Mouse (Mus musculus): Measurements from ENCODE around the gene Prkg1. TPM values are rescaled to one million over a fixed set of nuclear protein-coding genes. Genes with fewer than 3 reads are reported as not detected.

The Prkg1 gene
- total and polyA plus RNA-seq, 2 experiments from 2014 or later = 5.1 to 9.9 TPM

DNA sequence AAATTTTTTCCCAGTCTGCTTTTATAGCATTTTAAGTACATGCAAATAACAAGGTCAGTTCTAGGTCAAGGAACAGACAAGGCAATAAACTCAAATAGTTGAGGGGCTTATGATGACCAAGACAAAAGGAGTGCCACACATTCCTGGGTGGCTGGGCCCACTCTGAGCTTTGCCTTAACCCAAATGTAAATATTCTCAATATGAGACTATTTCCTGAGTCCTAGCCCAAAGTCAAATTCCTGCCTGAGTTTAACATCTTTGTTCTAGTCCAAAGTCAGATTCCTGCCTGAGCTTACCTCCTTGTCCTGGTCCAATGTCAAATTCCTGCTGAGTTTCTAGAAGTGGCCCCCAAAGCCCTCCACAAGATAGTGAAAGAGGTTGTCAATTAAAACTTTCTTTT is 1206.8 kb downstream of the Prkg1 start:
- TF ChIP-seq CTCF (IDR thresholded peaks at IDR 0.05) = no peak
- Histone ChIP-seq H3K4me1 (ENCODE audit: insufficient read depth, low read length) (no peaks in the 10 kb centered on the region), H3K4me3 (ENCODE audit: low read depth, low read length) (no peak overlapping the region), H3K27ac (ENCODE audit: low read depth, low read length) (no peak overlapping the region), H3K9ac (replicated peaks; ENCODE audit: low read length, poor library complexity, severe bottlenecking) (no peak overlapping the region), H3K27me3 (ENCODE audit: insufficient read depth, low read length) (no peaks in the 10 kb centered on the region), H3K9me3 (ENCODE audit: low read length) (no peaks in the 10 kb centered on the region), H3K4me2 (ENCODE audit: low read depth, low read length, poor library complexity, severe bottlenecking) (no peak overlapping the region), H3K36me3 (ENCODE audit: insufficient read depth, low read length) (no peaks in the 10 kb centered on the region)
- ATAC-seq (ENCODE audit: low FRiP score) (no peak), DNase-seq (ENCODE audit: low spot score) (no peak)

DNA sequence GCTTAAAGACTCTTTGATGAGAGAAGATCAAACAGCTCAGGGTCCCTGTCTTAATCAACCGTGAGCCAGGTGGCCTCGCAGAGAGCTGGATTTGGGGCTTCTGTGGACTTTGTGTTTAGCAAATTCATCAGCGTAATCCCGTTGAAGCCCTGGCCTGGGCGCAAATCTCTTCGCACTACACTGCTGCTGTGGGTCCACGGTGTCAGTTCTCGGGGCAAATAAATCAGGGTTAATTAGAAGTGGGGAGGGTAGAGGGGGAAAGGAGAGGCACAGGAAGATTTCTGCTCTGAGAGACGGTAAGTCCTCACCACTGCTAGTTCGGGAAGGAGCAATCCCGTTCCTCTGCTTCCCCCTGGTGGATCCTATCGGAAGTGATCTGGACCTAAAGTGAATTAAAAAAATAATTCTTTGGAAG is 1210.4 kb downstream of the Prkg1 start:
- no peaks in the 10 kb centered on the region for H3K4me1 ChIP-seq (ENCODE audit: insufficient read depth, low read length)
- H3K9ac ChIP-seq (replicated peaks; ENCODE audit: low read length, poor library complexity, severe bottlenecking) = no peak overlapping the region
- H3K27ac ChIP-seq (ENCODE audit: low read depth, low read length) = no peak overlapping the region
- peak overlapping the region; percentile 44 for H3K4me2 ChIP-seq (ENCODE audit: low read depth, low read length, poor library complexity, severe bottlenecking)
- peaks cover 1% of the 10 kb centered on the region for H3K27me3 ChIP-seq (ENCODE audit: insufficient read depth, low read length)
- TF ChIP-seq CTCF (IDR thresholded peaks at IDR 0.05) = peak; percentile 92
- no peaks in the 10 kb centered on the region for H3K9me3 ChIP-seq (ENCODE audit: low read length)
- peak overlapping the region; percentile 16; the same call in 1 of the 2 replicates for H3K4me3 ChIP-seq (ENCODE audit: low read depth, low read length)
- peak; percentile 74 for DNase-seq (ENCODE audit: low spot score)
- WGBS = 1% methylated on average over 12 of the region's 12 CpGs
- no peaks in the 10 kb centered on the region for H3K36me3 ChIP-seq (ENCODE audit: insufficient read depth, low read length)
- ATAC-seq (ENCODE audit: low FRiP score) = peak; percentile 72; the same call in 1 of the 2 replicates

GRCm38 (mm10) chr19:30553740-30554139 is 1211.1 kb downstream of the Prkg1 start:
- H3K27me3 ChIP-seq (ENCODE audit: insufficient read depth, low read length) = peaks cover 8% of the 10 kb centered on the region
- H3K9me3 ChIP-seq (ENCODE audit: low read length) = no peaks in the 10 kb centered on the region
- WGBS = 8% methylated on average over 4 of the region's 4 CpGs
- H3K9ac ChIP-seq (replicated peaks; ENCODE audit: low read length, poor library complexity, severe bottlenecking) = no peak overlapping the region
- H3K4me1 ChIP-seq (ENCODE audit: insufficient read depth, low read length) = no peaks in the 10 kb centered on the region
- H3K36me3 ChIP-seq (ENCODE audit: insufficient read depth, low read length) = no peaks in the 10 kb centered on the region
- TF ChIP-seq CTCF (IDR thresholded peaks at IDR 0.05) = peak; percentile 49
- H3K27ac ChIP-seq (ENCODE audit: low read depth, low read length) = no peak overlapping the region
- DNase-seq (ENCODE audit: low spot score) = no peak
- no peak for ATAC-seq (ENCODE audit: low FRiP score)
- H3K4me2 ChIP-seq (ENCODE audit: low read depth, low read length, poor library complexity, severe bottlenecking) = no peak overlapping the region
- no peak overlapping the region for H3K4me3 ChIP-seq (ENCODE audit: low read depth, low read length)

- Histone ChIP-seq H3K27me3 (ENCODE audit: insufficient read depth, low read length) (peaks cover 21% of the 10 kb centered on the region), H3K36me3 (ENCODE audit: insufficient read depth, low read length) (no peaks in the 10 kb centered on the region), H3K4me1 (ENCODE audit: insufficient read depth, low read length) (no peaks in the 10 kb centered on the region), H3K4me3 (ENCODE audit: low read depth, low read length) (no peak overlapping the region), H3K27ac (ENCODE audit: low read depth, low read length) (no peak overlapping the region), H3K4me2 (ENCODE audit: low read depth, low read length, poor library complexity, severe bottlenecking) (no peak overlapping the region), H3K9ac (replicated peaks; ENCODE audit: low read length, poor library complexity, severe bottlenecking) (no peak overlapping the region), H3K9me3 (ENCODE audit: low read length) (no peaks in the 10 kb centered on the region)
- DNase-seq (ENCODE audit: low spot score) (no peak), ATAC-seq (ENCODE audit: low FRiP score) (no peak)
- TF ChIP-seq CTCF (IDR thresholded peaks at IDR 0.05) = no peak
- WGBS = 74% methylated on average over 8 of the region's 8 CpGs
These were observed 1212.6 kb downstream of the Prkg1 start for GRCm38 (mm10) chr19:30552260-30552659.

DNA sequence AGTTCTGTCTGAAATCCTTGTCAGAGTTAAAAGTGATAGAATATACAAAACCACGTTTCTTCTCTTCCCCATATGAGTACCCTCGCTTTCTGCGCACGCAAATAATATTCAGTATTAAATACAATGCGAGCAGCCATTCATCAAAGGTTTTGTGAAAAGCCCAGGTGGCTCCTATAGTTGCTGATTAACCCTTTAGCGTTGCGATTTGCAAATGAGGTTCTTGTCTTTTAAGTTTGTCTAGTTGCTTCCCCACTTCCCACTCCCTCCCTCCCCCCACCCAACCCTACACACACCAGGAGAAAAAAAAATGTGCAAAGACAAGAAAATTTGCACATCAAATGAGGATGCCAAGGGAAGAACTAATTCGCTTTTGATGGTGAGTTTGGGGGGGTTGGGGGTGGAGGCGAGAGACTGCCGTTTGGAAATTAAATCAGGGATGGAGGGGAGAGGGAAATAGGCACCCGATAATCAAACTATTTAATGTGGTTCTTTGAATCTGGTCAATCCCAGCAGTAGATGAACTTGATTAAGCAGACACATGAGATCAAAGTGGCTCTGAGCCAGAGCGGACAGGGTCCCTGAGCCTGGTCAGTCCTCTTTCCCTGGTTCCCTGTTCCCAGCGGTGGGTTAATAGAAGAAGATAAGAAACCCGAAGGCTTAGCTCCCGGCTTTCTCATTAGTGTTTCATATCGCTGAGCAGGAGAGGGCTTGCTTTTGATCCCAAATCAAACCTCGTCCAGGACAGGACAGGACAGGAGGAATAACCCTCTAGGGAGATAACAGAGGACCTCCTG is 1214.8 kb downstream of the Prkg1 start:
- Histone ChIP-seq H3K4me1 (ENCODE audit: insufficient read depth, low read length) (no peaks in the 10 kb centered on the region), H3K4me2 (ENCODE audit: low read depth, low read length, poor library complexity, severe bottlenecking) (peak overlapping the region; percentile 74), H3K27ac (ENCODE audit: low read depth, low read length) (no peak overlapping the region), H3K27me3 (ENCODE audit: insufficient read depth, low read length) (peaks cover 21% of the 10 kb centered on the region), H3K9ac (replicated peaks; ENCODE audit: low read length, poor library complexity, severe bottlenecking) (0 out of 2 replicates have a peak overlapping the region, but pooled peaks have one; percentile 24), H3K4me3 (ENCODE audit: low read depth, low read length) (peak overlapping the region; percentile 37), H3K9me3 (ENCODE audit: low read length) (no peaks in the 10 kb centered on the region), H3K36me3 (ENCODE audit: insufficient read depth, low read length) (no peaks in the 10 kb centered on the region)
- 1% methylated on average over 17 of the region's 17 CpGs for WGBS
- TF ChIP-seq CTCF (IDR thresholded peaks at IDR 0.05) = no peak
- peak; percentile 5; the same call in 1 of the 2 replicates for ATAC-seq (ENCODE audit: low FRiP score)
- DNase-seq (ENCODE audit: low spot score) = no peak

All from midbrain, postnatal 0 days (tissue).